Mouse (Mus musculus) brain, embryonic 14.5 days (tissue): ENCODE results near the gene Nme3.
A peak's percentile ranks its signal among the peaks of the same experiment; 100 is the strongest.

Experiments used
- CTCF ChIP-seq: fragments of 200-500 bp; IDR thresholded peaks from 2 replicates; pipeline ENCODE4 v1.5.1; 2012; ENCODE audit warnings: inconsistent platforms, mild to moderate bottlenecking, moderate library complexity, borderline replicate concordance; ENCODE audit not compliant: insufficient read depth, insufficient read length; ENCODE audit errors: extremely low read depth
- POLR2A ChIP-seq: fragments of 200-500 bp; IDR thresholded peaks from 2 replicates; pipeline ENCODE4 v1.6.1; 2012; ENCODE audit warnings: mild to moderate bottlenecking, inconsistent platforms, borderline replicate concordance; ENCODE audit not compliant: poor library complexity, insufficient read depth, insufficient read length, severe bottlenecking; ENCODE audit errors: extremely low read depth

DNA sequence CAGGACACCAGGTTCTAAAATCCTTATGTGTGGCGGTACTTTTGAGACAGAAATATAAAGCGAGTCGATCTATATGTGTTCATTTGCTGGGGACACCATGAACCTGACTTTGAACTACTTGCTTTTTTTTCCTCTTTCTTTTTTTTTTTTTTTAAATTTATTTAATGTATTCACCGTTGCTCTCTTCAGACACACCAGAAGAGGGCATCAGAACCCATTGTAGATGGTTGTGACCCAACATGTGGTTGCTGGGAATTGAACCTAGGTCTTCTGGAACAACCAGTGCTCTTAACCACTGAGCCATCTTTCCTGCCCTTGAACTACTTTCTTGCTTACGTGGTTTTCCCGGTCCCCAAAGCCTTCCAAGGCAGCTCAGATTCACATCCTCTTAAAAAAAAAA lies 41.0 kb downstream of the Nme3 start:
- TF ChIP-seq CTCF, result peak; percentile 11; the same call in 1 of the 2 replicates
- no peak for TF ChIP-seq POLR2A
